Mouse (Mus musculus): ENCODE results near the gene 9130008F23Rik. TPM values are rescaled to one million over a fixed set of nuclear protein-coding genes. Genes with fewer than 3 reads are reported as not detected.

Gene 9130008F23Rik
- polyA plus RNA-seq, 1 experiment from 2014 or later = 0.90 TPM

Other genes with a start within 250 kb of the 9130008F23Rik start
- not detected in 2 replicates for gene Esp3, start 248.5 kb downstream of the 9130008F23Rik start, polyA plus RNA-seq (2015; fragmentation: Nextera tagmentation; extraction: Ambion mirVana)
- gene Esp1, start 153.4 kb downstream of the 9130008F23Rik start, polyA plus RNA-seq (2015; fragmentation: Nextera tagmentation; extraction: Ambion mirVana) = not detected in 2 replicates
- not detected in 2 replicates for gene Crisp2, start 73.6 kb downstream of the 9130008F23Rik start, polyA plus RNA-seq (2015; fragmentation: Nextera tagmentation; extraction: Ambion mirVana)
- 0.18 and 0.42 TPM in 2 replicates for gene Rhag, start 69.4 kb downstream of the 9130008F23Rik start, polyA plus RNA-seq (2015; fragmentation: Nextera tagmentation; extraction: Ambion mirVana)
- gene Glyatl3, start 33.8 kb upstream of the 9130008F23Rik start, polyA plus RNA-seq (2015; fragmentation: Nextera tagmentation; extraction: Ambion mirVana) = not detected in 2 replicates
- 22.4 and 28.3 TPM in 2 replicates for gene Mut, start 54.1 kb upstream of the 9130008F23Rik start, polyA plus RNA-seq (2015; fragmentation: Nextera tagmentation; extraction: Ambion mirVana)
- gene Cenpq, start 54.5 kb upstream of the 9130008F23Rik start, polyA plus RNA-seq (2015; fragmentation: Nextera tagmentation; extraction: Ambion mirVana) = 10.0 and 14.0 TPM in 2 replicates

Measured in neural tube, embryonic 15.5 days (tissue).